Mouse (Mus musculus) gastrocnemius, adult 2 months (tissue): ENCODE measurements around the gene Hipk4. TPM values are rescaled to one million over a fixed set of nuclear protein-coding genes. Genes with fewer than 3 reads are reported as not detected.

Source experiments
- DNase-seq: peaks from one replicate; pipeline ENCODE4 v3.0.0; 2022
- H3K27ac ChIP-seq: fragments of 200-600 bp; 2 replicates; pipeline ENCODE4 v1.8.1; 2022; ENCODE audit warnings: mild to moderate bottlenecking
- H3K4me3 ChIP-seq: fragments of 200-600 bp; 2 replicates; pipeline ENCODE4 v1.8.1; 2022; ENCODE audit warnings: mild to moderate bottlenecking, moderate library complexity
- CTCF ChIP-seq: fragments of 200-600 bp; IDR thresholded peaks from 2 replicates; pipeline ENCODE4 v1.8.1; 2022; ENCODE audit warnings: antibody characterized with exemption, mild to moderate bottlenecking, moderate library complexity
- intact Hi-C: fragments of 180-260 bp; cut with DNase I; formaldehyde crosslinking; loops from one replicate; pipeline ENCODE4 v1.15.1; 2025
- total RNA-seq, 2 experiments: library from RNA; stranded (reverse); gene quantifications; 2 replicates each; pipeline ENCODE4 v1.2.3; 2021

Gene Hipk4
- total RNA-seq, 2 experiments from 2014 or later, result 0.13 TPM; not detected in 1

DNA sequence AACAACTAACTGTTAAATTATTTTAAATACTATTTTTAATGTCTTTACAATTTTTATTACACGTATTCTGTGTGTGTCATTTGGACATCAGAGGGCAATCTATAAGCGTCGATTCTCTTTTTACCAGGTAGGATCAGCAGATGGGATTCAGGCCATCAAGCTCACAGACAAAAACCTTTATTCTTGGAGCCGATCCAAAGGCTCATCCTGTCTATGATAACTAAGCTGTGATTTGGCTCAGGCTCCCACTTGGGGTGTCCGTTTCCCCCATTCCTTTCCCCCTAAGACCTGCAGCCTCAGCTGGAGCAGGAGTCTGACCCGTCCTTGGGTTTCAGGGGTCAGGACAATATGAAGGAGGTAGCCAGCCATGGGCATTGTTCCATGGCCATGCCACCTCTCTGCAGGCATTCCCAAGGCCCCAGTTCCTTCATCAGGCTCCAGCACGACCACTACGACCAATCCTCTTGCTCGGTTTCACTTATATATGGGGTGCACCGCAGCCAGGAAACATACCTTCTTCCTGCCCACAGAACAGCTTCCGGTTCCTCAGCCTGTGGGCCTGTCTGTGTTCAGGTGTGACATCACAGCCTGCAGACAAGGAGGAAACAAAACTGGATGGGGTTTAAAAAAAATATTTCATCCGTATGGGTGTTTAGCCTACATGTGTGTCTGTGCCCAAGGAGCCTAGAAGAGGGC lies 21.8 kb downstream of the Hipk4 start:
- intact Hi-C loops, result no loop called here
- no peak for DNase-seq
- no peak for TF ChIP-seq CTCF
- Histone ChIP-seq H3K27ac (no peak overlapping the region), H3K4me3 (no peak overlapping the region)

DNA sequence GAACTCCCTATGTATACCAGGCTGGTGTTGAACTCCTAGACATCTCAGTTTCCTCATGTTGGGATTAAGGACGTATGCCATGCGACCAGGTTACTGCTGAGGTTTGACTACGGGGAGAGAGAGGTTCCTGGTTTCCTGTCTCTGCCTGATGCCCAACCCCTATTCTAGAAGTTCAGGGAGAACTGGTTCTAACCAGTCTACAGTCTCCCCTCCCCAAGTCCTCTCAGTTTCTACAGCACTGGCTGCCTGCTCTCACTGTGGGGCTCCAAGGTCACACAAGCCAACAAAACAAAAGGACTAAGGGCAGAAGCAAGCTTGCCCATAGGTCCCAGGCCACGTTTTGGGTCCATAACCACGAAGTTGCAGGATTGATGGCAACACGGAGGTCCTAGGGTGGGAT lies 26.5 kb downstream of the Hipk4 start:
- DNase-seq, result no peak
- Histone ChIP-seq H3K27ac (no peak overlapping the region), H3K4me3 (no peak overlapping the region)
- TF ChIP-seq CTCF, result no peak
- intact Hi-C loops, result no loop called here

DNA sequence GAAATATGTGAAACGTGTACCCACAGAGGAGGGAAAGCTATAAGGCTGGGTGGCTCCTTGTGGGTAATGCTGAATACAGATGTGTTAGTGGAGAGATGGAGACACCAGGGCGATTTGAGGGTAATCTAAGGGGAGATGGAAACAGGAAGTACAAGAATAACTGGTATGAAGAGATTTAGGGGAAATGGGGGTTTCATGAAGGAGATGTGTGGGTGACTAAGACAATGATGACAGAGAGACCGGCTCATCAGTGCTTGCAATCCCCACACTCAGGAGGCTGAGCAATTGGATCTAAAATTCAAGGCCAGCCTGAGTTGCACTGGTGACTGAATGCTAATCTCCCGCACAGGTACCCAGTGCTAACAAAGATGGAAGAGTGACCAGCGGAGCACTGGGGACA lies 29.0 kb downstream of the Hipk4 start:
- peak overlapping the region; percentile 87; the same call in 1 of the 2 replicates for H3K27ac ChIP-seq
- DNase-seq, result no peak
- intact Hi-C loops, result no loop called here
- TF ChIP-seq CTCF, result no peak
- H3K4me3 ChIP-seq, result peak overlapping the region; percentile 90

DNA sequence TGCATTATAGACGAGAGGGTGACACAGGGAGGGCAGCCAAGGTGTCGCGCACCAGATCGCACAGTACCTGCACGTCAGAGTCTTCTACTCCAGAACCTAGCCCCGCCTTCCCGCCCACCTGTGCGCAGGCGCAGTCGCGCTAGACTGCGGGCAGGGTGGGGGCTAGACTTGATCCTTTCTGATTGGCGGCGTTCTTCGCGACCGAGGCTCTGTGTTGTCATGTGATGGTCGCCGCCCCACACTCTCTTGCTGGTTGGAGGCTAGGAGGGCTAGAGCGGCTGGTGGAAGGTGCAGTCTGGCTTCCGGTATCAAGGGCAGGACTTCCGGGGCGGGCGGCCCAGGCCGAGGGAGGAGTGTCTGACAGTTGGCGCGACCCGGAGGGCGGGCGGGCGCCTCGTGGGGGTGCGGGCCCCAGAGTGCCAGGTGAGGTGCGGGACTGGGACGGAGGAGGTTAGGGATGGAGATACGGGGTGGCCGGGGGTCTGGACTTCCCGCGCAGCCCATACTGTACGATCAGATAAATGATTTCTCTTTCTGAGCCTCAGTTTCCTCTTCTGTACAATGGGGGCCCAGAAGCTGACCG lies 30.0 kb downstream of the Hipk4 start, which contains the start of the genes Pld3 and 2310022A10Rik:
Gene Pld3, minus strand, starts transcription at position 288 of the 583 bp plus-strand sequence.
Gene 2310022A10Rik, plus strand, starts transcription at position 303 of the 583 bp plus-strand sequence.
- DNase-seq, result peak; percentile 98
- no peak for TF ChIP-seq CTCF
- H3K4me3 ChIP-seq, result peak within 1 kb of the TSS; percentile 90
- peak within 1 kb of the TSS; percentile 87 for H3K27ac ChIP-seq
- intact Hi-C loops, result no loop called here

DNA sequence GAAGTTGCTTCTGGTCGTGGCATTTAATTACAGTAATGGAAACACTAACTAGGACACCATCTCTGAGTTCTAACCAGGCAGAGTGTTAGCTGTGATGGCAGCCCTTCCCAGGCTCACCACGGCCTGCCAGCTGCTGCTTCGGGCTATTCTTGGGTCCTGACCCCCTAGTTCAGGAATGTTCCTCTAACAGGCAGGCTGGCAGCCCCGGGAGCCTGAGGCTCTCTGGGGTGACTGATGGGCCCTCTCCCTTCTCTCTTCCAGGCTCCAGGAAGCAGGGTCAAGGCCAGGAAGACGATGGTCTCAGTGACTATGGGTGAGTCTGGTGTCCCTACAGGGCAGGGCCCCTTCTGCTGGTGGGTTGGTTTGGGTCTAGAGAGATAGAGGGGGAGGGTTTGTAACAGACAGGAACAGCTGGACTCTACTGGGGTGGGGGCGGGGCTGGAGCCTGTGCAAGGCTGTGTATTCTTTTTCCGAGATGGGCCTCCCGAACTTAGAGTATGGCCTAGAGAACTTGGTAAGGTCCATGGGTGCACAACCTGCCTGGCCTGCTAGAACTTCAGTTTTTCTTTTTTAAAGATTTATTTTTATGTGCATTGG lies 37.3 kb downstream of the Hipk4 start:
- peak; percentile 90 for DNase-seq
- TF ChIP-seq CTCF, result no peak
- Histone ChIP-seq H3K27ac (peak overlapping the region; percentile 97), H3K4me3 (peak overlapping the region; percentile 72)
- intact Hi-C loops, result loop anchor here (5.0 kb wide), 1 partner anchor 42 kb away; no protein-coding TSS in a partner anchor

DNA sequence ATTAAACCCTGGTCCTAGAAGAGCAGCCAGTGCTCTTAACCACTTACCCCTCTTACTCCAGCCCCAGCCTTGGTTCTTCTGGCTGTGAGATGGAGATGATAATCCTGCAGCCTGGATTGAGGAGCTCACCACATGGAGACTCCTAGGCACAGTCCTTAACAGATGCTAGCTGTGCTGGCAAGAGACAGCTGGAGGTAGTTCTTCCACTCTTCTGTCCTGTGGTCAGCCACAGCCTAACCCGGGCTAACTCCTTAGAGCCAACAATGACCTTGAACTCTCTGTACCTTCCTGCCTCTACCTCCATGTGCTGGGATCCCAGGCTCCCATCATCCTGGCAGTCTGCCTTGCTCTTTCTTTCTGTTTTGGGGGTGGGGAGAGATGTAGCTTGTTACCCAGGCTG lies 37.9 kb downstream of the Hipk4 start:
- peak overlapping the region; percentile 97 for H3K27ac ChIP-seq
- intact Hi-C loops, result loop anchor here (5.0 kb wide), 1 partner anchor 41 kb away; no protein-coding TSS in a partner anchor
- DNase-seq, result no peak
- TF ChIP-seq CTCF, result no peak
- H3K4me3 ChIP-seq, result peak overlapping the region; percentile 72

DNA sequence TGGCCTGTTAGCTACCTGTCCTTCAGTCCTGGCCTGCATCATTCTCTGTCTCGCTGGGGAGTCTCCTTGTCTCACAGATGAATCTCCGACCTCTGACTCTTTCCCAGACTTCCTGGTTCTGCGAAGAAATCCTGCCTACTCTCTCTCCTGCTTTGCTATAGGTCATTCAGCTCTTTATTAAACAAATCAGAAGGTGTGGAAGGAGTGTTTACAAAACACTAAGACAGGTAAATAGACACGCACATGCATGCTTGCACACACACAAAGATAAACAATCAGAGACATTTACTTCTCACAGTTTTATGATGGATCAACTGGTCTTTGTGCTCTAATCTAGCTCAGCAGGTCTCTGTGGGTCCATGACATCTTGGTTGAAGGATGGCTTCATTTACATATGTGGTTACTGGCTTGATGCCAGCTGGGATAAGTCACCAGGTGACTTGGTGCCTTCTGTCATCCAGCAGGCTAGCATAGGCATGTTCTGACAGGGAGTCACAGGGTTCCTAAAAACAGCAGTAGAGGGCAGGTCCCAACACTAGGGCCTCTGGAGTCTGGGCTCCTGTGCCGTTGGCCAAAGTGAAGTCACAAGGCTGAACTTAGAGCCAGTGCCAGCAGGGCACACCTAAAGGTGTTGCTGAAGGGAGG lies 46.6 kb downstream of the Hipk4 start:
- Histone ChIP-seq H3K27ac (no peak overlapping the region; the same call in 1 of the 2 replicates), H3K4me3 (no peak overlapping the region)
- no peak for TF ChIP-seq CTCF
- intact Hi-C loops, result no loop called here
- no peak for DNase-seq

DNA sequence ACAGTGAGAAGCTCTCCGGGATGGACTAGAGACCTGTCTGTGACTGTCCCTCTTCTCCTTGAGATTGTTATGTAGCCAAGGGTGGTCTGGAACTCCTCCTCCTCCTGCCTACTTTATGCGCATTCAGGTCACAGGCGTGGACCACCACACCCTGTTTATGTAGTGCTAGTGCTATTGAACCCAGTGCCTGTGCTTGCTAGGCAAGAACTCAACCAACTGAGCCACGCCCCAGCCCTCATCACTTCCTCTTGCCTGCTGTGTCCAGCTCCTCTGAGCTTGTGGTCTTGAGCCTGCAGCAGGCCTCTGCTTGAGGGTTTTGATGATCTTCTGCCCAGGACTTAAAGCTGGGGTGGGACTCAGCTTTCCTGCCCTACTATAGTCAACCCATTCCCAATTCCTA lies 49.1 kb downstream of the Hipk4 start:
- H3K4me3 ChIP-seq, result no peak overlapping the region
- intact Hi-C loops, result no loop called here
- DNase-seq, result no peak
- TF ChIP-seq CTCF, result no peak
- no peak overlapping the region for H3K27ac ChIP-seq

DNA sequence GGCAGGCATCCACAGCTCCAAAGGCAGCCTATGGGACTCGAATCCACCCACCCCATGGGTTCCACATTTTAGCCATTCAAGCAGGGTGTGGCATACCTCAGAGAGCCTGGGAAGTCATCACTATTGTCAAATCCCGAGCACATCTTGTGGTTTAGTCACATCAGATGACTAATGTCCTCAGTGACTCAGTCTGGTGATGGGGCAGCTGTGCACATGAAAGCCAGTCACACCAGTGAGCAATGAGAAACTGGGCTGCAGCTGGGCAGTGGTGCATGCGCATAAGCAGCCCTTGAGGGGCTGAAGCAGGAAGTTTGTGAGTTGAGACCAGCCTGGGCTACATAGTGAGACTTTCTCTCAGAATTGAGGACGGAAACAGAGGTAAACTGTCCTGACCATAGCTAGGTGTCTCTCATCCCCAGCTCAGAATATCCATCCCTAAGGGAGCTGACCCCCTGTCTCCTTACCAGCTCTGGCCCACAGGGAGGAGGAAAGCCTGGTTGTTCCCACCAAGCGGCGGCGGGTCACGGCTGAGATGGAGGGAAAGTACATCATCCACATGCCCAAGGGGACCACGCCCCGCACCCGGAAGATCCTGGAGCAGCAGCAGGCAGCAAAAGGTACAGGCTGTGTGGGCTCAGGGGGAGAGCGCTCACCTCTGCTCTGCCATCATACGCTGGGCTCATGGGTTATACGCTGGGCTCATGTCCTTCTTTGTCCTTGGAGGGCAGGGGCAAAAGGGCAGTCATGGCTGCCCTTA lies 51.2 kb downstream of the Hipk4 start:
- H3K4me3 ChIP-seq, result no peak overlapping the region
- TF ChIP-seq CTCF, result no peak
- intact Hi-C loops, result no loop called here

DNA sequence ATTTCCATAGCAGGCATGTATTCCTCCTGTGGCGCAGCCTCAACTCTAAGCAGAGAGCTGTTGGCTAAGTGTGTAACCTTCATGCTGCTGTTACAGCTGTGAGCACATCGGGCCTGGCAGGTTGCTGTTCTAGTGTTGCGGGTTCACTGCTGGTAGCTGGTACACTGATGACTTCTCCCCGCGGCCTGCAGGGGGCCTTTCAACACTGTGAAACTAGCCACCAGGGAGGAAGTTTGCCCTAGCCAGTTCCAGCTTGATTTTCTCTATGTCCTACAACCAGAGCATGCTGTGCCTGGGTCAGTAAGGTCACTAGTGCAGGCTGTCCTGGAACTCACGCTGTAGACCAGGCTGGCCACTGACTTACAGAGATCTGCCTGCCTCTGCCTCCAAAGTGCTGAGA lies 53.8 kb downstream of the Hipk4 start:
- intact Hi-C loops, result loop anchor here (5.0 kb wide), 1 partner anchor 75 kb away; the partner anchor contains the start of gene Ttc9b
- peak; percentile 66 for DNase-seq
- no peak overlapping the region for H3K4me3 ChIP-seq
- H3K27ac ChIP-seq, result peak overlapping the region; percentile 8; the same call in 1 of the 2 replicates
- peak; percentile 72 for TF ChIP-seq CTCF

More for the DNA sequence above, 51.2 kb downstream of the Hipk4 start:
- DNase-seq, result no peak
- no peak overlapping the region for H3K27ac ChIP-seq

DNA sequence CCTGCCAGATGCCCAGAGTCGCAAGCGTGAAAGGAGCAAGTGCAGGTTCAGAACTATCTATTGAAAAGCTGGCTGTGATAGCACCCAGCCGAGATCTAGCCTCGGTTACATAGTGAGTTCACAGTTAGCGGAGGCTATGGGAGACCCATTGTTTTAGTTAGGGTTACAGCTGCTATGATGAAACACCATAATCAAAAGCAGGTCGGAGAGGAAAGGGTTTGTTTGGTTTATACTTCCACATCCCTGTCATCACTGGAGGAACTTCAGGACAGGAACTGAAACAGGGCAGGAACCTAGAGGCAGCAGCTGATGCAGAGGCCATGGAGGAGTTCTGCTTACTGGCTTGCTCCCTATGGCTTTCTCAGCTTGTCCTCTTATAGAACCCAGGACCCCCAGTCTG lies 54.5 kb downstream of the Hipk4 start:
- intact Hi-C loops, result loop anchor here (5.0 kb wide), 1 partner anchor 75 kb away; the partner anchor contains the start of gene Ttc9b
- no peak for DNase-seq
- no peak overlapping the region for H3K4me3 ChIP-seq
- peak overlapping the region; percentile 66; the same call in 1 of the 2 replicates for H3K27ac ChIP-seq
- no peak for TF ChIP-seq CTCF

DNA sequence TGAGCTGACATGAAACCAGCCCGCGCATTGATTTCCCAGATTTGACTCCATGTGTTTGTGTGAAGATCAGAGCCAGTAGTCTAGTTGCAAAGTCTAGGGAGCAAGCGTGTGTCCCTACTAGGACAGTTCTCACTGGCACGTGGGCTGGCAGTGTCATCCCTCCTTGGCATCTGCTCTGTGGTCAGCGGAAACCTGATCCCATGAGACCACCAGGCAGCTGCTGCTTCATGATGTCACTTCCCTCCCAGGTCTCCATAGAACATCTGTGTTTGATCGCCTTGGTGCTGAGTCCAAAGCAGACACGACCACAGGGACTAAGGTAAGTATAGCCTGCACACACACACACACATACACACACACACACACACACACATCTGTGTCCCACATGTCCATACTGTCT lies 55.4 kb downstream of the Hipk4 start:
- Histone ChIP-seq H3K27ac (peak overlapping the region; percentile 66), H3K4me3 (peak overlapping the region; percentile 15; the same call in 1 of the 2 replicates)
- intact Hi-C loops, result loop anchor here (5.0 kb wide), 1 partner anchor 74 kb away; the partner anchor contains the start of gene Ttc9b
- peak; percentile 47 for DNase-seq
- no peak for TF ChIP-seq CTCF
